In genomic region chr2:103017391-103017824, GRCm38 (mm10) we compare ENCODE assay signal across 20 mouse cellular contexts. TPM values are rescaled to one million over a fixed set of nuclear protein-coding genes. Genes with fewer than 3 reads are reported as not detected.
A peak's percentile ranks its signal among the peaks of the same experiment; 100 is the strongest.
DNase-seq lines count a peak whose midpoint lies in the region; ATAC-seq and TF ChIP-seq lines count a peak whose summit lies in the region.
"Had no signal": no experiment of that assay in that cellular context is flagged by ENCODE, and none has a peak within 500 bp of the region (broad histone marks: within the 10 kb centered on the region; RNA-seq: fewer than 3 reads in every experiment).

No protein-coding gene starts in this region.

- H3K4me1 ChIP-seq in intestine, embryonic 15.5 days (replicated peaks): no peaks in the 10 kb centered on the region
- H3K4me1 ChIP-seq in intestine, postnatal 0 days (replicated peaks; ENCODE audit: control insufficient read depth, insufficient read depth, low read length): no peaks in the 10 kb centered on the region
- H3K4me1 ChIP-seq in liver, adult 2 months (ENCODE audit: control insufficient read depth, insufficient read depth, low read length): no peaks in the 10 kb centered on the region
- H3K4me1 ChIP-seq in forebrain, embryonic 12.5 days: peaks cover 16% of the 10 kb centered on the region
- H3K4me1 ChIP-seq: embryonic facial prominence, embryonic 13.5 days; stomach, embryonic 15.5 days had no signal

- peak; percentile 25 for DNase-seq in brain, adult 2 months (ENCODE audit: low read depth, low spot score)
- peak; percentile 17 for DNase-seq in liver, adult 2 months (ENCODE audit: extremely low read depth, low read depth, low spot score)
- no peak for DNase-seq in Muller cell, postnatal 12 days (ENCODE audit: inconsistent ontology term)
- DNase-seq in embryo, embryonic 10.5 days (ENCODE audit: low spot score): no peak
- DNase-seq: adrenal gland, postnatal 25 days; cerebellum, postnatal 25 days; heart, postnatal 14 days; kidney, adult 8-10 months; layer of hippocampus, postnatal 36 days had no signal

- H3K4me2 ChIP-seq in intestine, embryonic 15.5 days (replicated peaks): no peak overlapping the region
- no peak overlapping the region for H3K4me2 ChIP-seq in intestine, postnatal 0 days (replicated peaks; ENCODE audit: low read depth)
- no peak overlapping the region for H3K4me2 ChIP-seq in forebrain, embryonic 12.5 days
- H3K4me2 ChIP-seq: embryonic facial prominence, embryonic 13.5 days; hindbrain, embryonic 15.5 days; midbrain, embryonic 12.5 days; stomach, embryonic 15.5 days had no signal

- H3K9ac ChIP-seq in intestine, embryonic 15.5 days: no peak overlapping the region
- no peak overlapping the region for H3K9ac ChIP-seq in intestine, postnatal 0 days (ENCODE audit: low read depth, low read length)
- H3K9ac ChIP-seq in liver, adult 2 months (ENCODE audit: low read depth, low read length): no peak overlapping the region
- H3K9ac ChIP-seq in forebrain, embryonic 12.5 days: no peak overlapping the region
- H3K9ac ChIP-seq: embryonic facial prominence, embryonic 13.5 days; hindbrain, embryonic 15.5 days; midbrain, embryonic 12.5 days; stomach, embryonic 15.5 days had no signal

- H3K79me2 ChIP-seq in liver, adult 2 months (ENCODE audit: control insufficient read depth, insufficient read depth, low read length): no peaks in the 10 kb centered on the region

- no peak overlapping the region for H3K27ac ChIP-seq in intestine, embryonic 15.5 days
- H3K27ac ChIP-seq in intestine, postnatal 0 days (ENCODE audit: low read depth, low read length): no peak overlapping the region
- no peak overlapping the region for H3K27ac ChIP-seq in liver, adult 2 months (replicated peaks; ENCODE audit: insufficient read depth, low read depth, low read length)
- H3K27ac ChIP-seq in forebrain, embryonic 12.5 days: no peak overlapping the region
- H3K27ac ChIP-seq: embryonic facial prominence, embryonic 13.5 days; forebrain, embryonic 10.5 days; hindbrain, embryonic 15.5 days; midbrain, embryonic 12.5 days; stomach, embryonic 15.5 days had no signal

- ATAC-seq in intestine, embryonic 15.5 days: peak; percentile 43
- ATAC-seq in intestine, postnatal 0 days: no peak
- peak; percentile 47 for ATAC-seq in megakaryocyte progenitor cell, adult 5-6 weeks (replicated peaks; ENCODE audit: poor library complexity)
- ATAC-seq in forebrain, embryonic 12.5 days (ENCODE audit: low FRiP score): no peak
- ATAC-seq: lung, postnatal 0 days had no signal

- no peak for TF ChIP-seq CTCF in intestine, postnatal 0 days (IDR thresholded peaks at IDR 0.05; ENCODE audit: low read depth)
- TF ChIP-seq CTCF in liver, adult 2 months (IDR thresholded peaks at IDR 0.05; ENCODE audit: low read depth, low read length): no peak

- WGBS in intestine, embryonic 15.5 days: 65% methylated on average over 2 of the region's 2 CpGs
- WGBS in intestine, postnatal 0 days: 47% methylated on average over 2 of the region's 2 CpGs
- 70% methylated on average over 2 of the region's 2 CpGs for WGBS in liver, adult 2 months
- WGBS in forebrain, embryonic 12.5 days: 92% methylated on average over 2 of the region's 2 CpGs

- H3K4me3 ChIP-seq in intestine, embryonic 15.5 days (replicated peaks): no peak overlapping the region
- no peak overlapping the region for H3K4me3 ChIP-seq in intestine, postnatal 0 days (ENCODE audit: low read depth, low read length)
- H3K4me3 ChIP-seq in liver, adult 2 months (ENCODE audit: insufficient read depth, low read depth, low read length): no peak overlapping the region
- no peak overlapping the region for H3K4me3 ChIP-seq in forebrain, embryonic 12.5 days (replicated peaks)
- H3K4me3 ChIP-seq: embryonic facial prominence, embryonic 13.5 days; forebrain, embryonic 10.5 days; hindbrain, embryonic 15.5 days; midbrain, embryonic 12.5 days; myocyte; stomach, embryonic 15.5 days had no signal

- H3K36me3 ChIP-seq in intestine, embryonic 15.5 days: no peaks in the 10 kb centered on the region
- peaks cover 6% of the 10 kb centered on the region; the same call in 1 of the 2 replicates for H3K36me3 ChIP-seq in intestine, postnatal 0 days (ENCODE audit: control insufficient read depth, insufficient read depth)
- peaks cover 14% of the 10 kb centered on the region for H3K36me3 ChIP-seq in liver, adult 2 months (ENCODE audit: control insufficient read depth, insufficient read depth, low read length)
- H3K36me3 ChIP-seq in forebrain, embryonic 12.5 days (replicated peaks): no peaks in the 10 kb centered on the region; the same call in 1 of the 2 replicates
- H3K36me3 ChIP-seq: hindbrain, embryonic 15.5 days; stomach, embryonic 15.5 days had no signal

- no peaks in the 10 kb centered on the region for H3K27me3 ChIP-seq in intestine, embryonic 15.5 days (replicated peaks)
- H3K27me3 ChIP-seq in intestine, postnatal 0 days (replicated peaks; ENCODE audit: control insufficient read depth, insufficient read depth, low read length): no peaks in the 10 kb centered on the region
- H3K27me3 ChIP-seq in liver, adult 2 months (ENCODE audit: control insufficient read depth, insufficient read depth, low read length): no peaks in the 10 kb centered on the region
- no peaks in the 10 kb centered on the region for H3K27me3 ChIP-seq in forebrain, embryonic 12.5 days
- H3K27me3 ChIP-seq: embryonic facial prominence, embryonic 13.5 days; hindbrain, embryonic 15.5 days; midbrain, embryonic 12.5 days; stomach, embryonic 15.5 days had no signal

- H3K9me3 ChIP-seq in intestine, embryonic 15.5 days: no peaks in the 10 kb centered on the region
- no peaks in the 10 kb centered on the region for H3K9me3 ChIP-seq in intestine, postnatal 0 days (ENCODE audit: control insufficient read depth)
- 0 out of 2 replicates have a peak, but pooled peaks cover 4% of the 10 kb centered on the region for H3K9me3 ChIP-seq in forebrain, embryonic 12.5 days
- H3K9me3 ChIP-seq: embryonic facial prominence, embryonic 13.5 days; forebrain, embryonic 10.5 days; hindbrain, embryonic 15.5 days; midbrain, embryonic 12.5 days; stomach, embryonic 15.5 days had no signal

- no peak for TF ChIP-seq POLR2A in liver, adult 2 months (IDR thresholded peaks at IDR 0.05; ENCODE audit: extremely low read depth, insufficient read depth, low read length)

RNA-seq across cellular contexts. Expression of gene Pdhx, which starts 55.9 kb away (rescaled TPM):
- 34.9 and 36.6 TPM in 2 replicates for polyA plus RNA-seq in intestine, embryonic 15.5 days (2015; fragmentation: Nextera tagmentation; extraction: Ambion mirVana)
- polyA plus RNA-seq in intestine, postnatal 0 days (2015; fragmentation: Nextera tagmentation; extraction: Ambion mirVana): 22.4 and 23.5 TPM in 2 replicates
- total RNA-seq in liver, adult 2 months (2014; rRNA removed): 16.9 and 24.0 TPM in 2 replicates
- polyA plus RNA-seq in liver, adult 2 months (2012; rRNA removed): 18.4 and 19.2 TPM in 2 replicates
- 17.9 and 20.9 TPM in 2 replicates for total RNA-seq in megakaryocyte progenitor cell, adult 5-6 weeks (2015)
- 28.7 and 29.1 TPM in 2 replicates for total RNA-seq in megakaryocyte progenitor cell, adult 5-6 weeks (2017)
- polyA plus RNA-seq in forebrain, embryonic 12.5 days (2016; fragmentation: Nextera tagmentation; extraction: Ambion mirVana): 47.8 and 48.9 TPM in 2 replicates

RNA-seq across cellular contexts. Expression of gene Apip, which starts 56.1 kb away (rescaled TPM):
- 55.1 and 55.6 TPM in 2 replicates for polyA plus RNA-seq in intestine, embryonic 15.5 days (2015; fragmentation: Nextera tagmentation; extraction: Ambion mirVana)
- 28.8 and 29.1 TPM in 2 replicates for polyA plus RNA-seq in intestine, postnatal 0 days (2015; fragmentation: Nextera tagmentation; extraction: Ambion mirVana)
- 22.5 and 30.3 TPM in 2 replicates for total RNA-seq in liver, adult 2 months (2014; rRNA removed)
- 12.5 and 13.6 TPM in 2 replicates for polyA plus RNA-seq in liver, adult 2 months (2012; rRNA removed)
- total RNA-seq in megakaryocyte progenitor cell, adult 5-6 weeks (2015): 47.0 and 66.0 TPM in 2 replicates
- 31.7 and 35.1 TPM in 2 replicates for total RNA-seq in megakaryocyte progenitor cell, adult 5-6 weeks (2017)
- 43.0 and 48.7 TPM in 2 replicates for polyA plus RNA-seq in forebrain, embryonic 12.5 days (2016; fragmentation: Nextera tagmentation; extraction: Ambion mirVana)

Comparison
In these comparisons a context has a peak if more than half of its experiments do, and no peak if none do; other contexts are left out.
1. ATAC-seq: peak in intestine, embryonic 15.5 days (single experiment) and megakaryocyte progenitor cell, adult 5-6 weeks (single experiment); none in intestine, postnatal 0 days (single experiment) and forebrain, embryonic 12.5 days (single experiment).
2. DNase-seq: peak in brain, adult 2 months (single experiment) and liver, adult 2 months (single experiment); none in Muller cell, postnatal 12 days (single experiment) and embryo, embryonic 10.5 days (single experiment).